Mouse (Mus musculus): ENCODE data around the gene Tmem25. TPM values are rescaled to one million over a fixed set of nuclear protein-coding genes. Genes with fewer than 3 reads are reported as not detected.
"Not testable (repeated sequence)": the region's sequence is repeated elsewhere in the genome, so short reads cannot be mapped to it uniquely, and the experiment has no call there.

Gene Tmem25
- total and polyA plus RNA-seq, 3 experiments: 0.08 to 0.27 TPM; not detected in 1

DNA sequence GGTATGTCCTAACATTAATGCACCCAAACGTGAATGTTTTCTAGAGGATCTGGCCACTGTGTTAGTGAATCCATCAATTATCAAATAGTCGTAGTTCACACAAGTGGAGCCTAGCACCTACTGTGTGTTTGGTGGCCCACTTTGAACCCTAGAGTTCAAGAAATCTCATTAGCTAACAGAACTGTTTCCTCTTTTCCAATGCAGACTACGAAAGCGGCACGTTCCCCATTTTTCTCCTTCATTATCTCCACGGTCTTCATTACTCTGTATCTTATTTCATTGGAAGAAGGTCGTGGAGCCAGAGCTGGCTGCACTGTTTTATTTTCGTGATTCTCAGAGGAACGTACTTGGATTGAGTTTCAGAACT lies 834 bp upstream of the Tmem25 start:
- Histone ChIP-seq H3K4me1 (ENCODE audit: insufficient read depth, low read depth, low read length) (peaks cover 26% of the 10 kb centered on the region), H3K36me3 (replicated peaks) (peaks cover 10% of the 10 kb centered on the region), H3K4me3 (ENCODE audit: low read depth, low read length) (peak overlapping the region; percentile 76), H3K27me3 (ENCODE audit: insufficient read depth, low read length) (peaks cover 44% of the 10 kb centered on the region), H3K9me3 (replicated peaks) (no peaks in the 10 kb centered on the region)
- no peak for TF ChIP-seq CTCF (IDR thresholded peaks at IDR 0.05; ENCODE audit: low read depth, low read length)
- no peak for TF ChIP-seq TAL1 (conservative IDR thresholded peaks at IDR 0.05; ENCODE audit: low read depth, low read length)
- no peak for TF ChIP-seq GATA2 (IDR thresholded peaks at IDR 0.05; ENCODE audit: borderline replicate concordance, low read depth, low read length)
- TF ChIP-seq POLR2AphosphoS5 (IDR thresholded peaks at IDR 0.05; ENCODE audit: insufficient replicate concordance, low read depth, low read length): no peak
- no peak for TF ChIP-seq GATA1 (IDR thresholded peaks at IDR 0.05; ENCODE audit: borderline replicate concordance, low read length)
- DNase-seq (ENCODE audit: low spot score) (no peak), ATAC-seq (ENCODE audit: extremely low read depth, insufficient number of reproducible peaks, low FRiP score, poor library complexity, severe bottlenecking) (no peak)

DNA sequence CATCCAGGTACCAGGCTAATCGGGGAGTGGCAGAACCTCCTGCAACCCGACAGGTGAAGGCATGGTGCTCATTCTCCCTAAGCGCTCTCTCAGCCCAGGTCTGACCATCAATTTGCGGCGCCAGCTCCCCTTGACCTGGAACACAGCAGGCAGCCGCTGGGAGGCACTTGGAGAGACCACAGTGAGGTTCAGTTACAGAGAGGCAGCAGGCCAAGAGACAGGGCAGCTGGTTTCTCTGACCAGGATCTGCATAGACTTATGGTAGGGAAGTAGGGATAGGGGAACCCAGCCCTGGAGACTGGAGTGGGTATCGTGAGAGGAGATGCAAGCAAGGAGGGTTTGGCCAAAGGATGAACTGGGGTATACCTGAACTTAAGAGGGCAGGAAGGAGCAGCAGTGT lies 809 bp downstream of the Tmem25 start:
- peaks cover 52% of the 10 kb centered on the region for H3K27me3 ChIP-seq (ENCODE audit: insufficient read depth, low read length)
- no peak overlapping the region; the same call in 1 of the 2 replicates for H3K4me3 ChIP-seq (ENCODE audit: low read depth, low read length)
- ATAC-seq (ENCODE audit: extremely low read depth, insufficient number of reproducible peaks, low FRiP score, poor library complexity, severe bottlenecking): no peak
- DNase-seq (ENCODE audit: low spot score): no peak
- peaks cover 26% of the 10 kb centered on the region for H3K4me1 ChIP-seq (ENCODE audit: insufficient read depth, low read depth, low read length)
- peaks cover 3% of the 10 kb centered on the region for H3K36me3 ChIP-seq (replicated peaks)
- no peaks in the 10 kb centered on the region for H3K9me3 ChIP-seq (replicated peaks)
- TF ChIP-seq GATA1 (IDR thresholded peaks at IDR 0.05; ENCODE audit: borderline replicate concordance, low read length) (no peak), POLR2AphosphoS5 (IDR thresholded peaks at IDR 0.05; ENCODE audit: insufficient replicate concordance, low read depth, low read length) (no peak)

DNA sequence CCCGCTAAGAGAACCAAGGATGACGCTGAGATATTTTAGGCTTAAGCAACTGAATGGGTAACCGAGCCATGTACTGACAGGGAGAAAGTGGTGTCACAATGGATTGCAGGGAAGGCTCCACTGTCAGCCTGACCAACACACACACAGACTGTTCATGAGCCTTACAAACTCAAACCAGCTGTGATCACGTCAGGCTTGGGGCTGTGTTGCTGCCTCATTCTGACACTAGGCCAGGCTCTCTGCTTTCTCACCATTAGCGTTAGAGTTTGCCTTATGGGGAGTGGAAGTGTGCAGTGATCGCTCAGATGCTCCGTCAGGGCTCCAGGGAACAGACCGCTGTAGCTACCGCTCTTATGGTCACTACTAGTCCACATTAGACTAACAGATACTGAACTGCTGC lies 6.3 kb downstream of the Tmem25 start:
- TF ChIP-seq TAL1 (conservative IDR thresholded peaks at IDR 0.05; ENCODE audit: low read depth, low read length) (no peak), GATA1 (IDR thresholded peaks at IDR 0.05; ENCODE audit: borderline replicate concordance, low read length) (no peak), GATA2 (IDR thresholded peaks at IDR 0.05; ENCODE audit: borderline replicate concordance, low read depth, low read length) (no peak), POLR2AphosphoS5 (IDR thresholded peaks at IDR 0.05; ENCODE audit: insufficient replicate concordance, low read depth, low read length) (no peak), CTCF (IDR thresholded peaks at IDR 0.05; ENCODE audit: low read depth, low read length) (no peak)
- H3K9me3 ChIP-seq (replicated peaks): no peaks in the 10 kb centered on the region
- H3K36me3 ChIP-seq (replicated peaks): peaks cover 37% of the 10 kb centered on the region
- ATAC-seq (ENCODE audit: extremely low read depth, insufficient number of reproducible peaks, low FRiP score, poor library complexity, severe bottlenecking): no peak
- H3K4me3 ChIP-seq (ENCODE audit: low read depth, low read length): no peak overlapping the region
- H3K4me1 ChIP-seq (ENCODE audit: insufficient read depth, low read depth, low read length): no peaks in the 10 kb centered on the region
- no peak for DNase-seq (ENCODE audit: low spot score)
- H3K27me3 ChIP-seq (ENCODE audit: insufficient read depth, low read length): peaks cover 26% of the 10 kb centered on the region

DNA sequence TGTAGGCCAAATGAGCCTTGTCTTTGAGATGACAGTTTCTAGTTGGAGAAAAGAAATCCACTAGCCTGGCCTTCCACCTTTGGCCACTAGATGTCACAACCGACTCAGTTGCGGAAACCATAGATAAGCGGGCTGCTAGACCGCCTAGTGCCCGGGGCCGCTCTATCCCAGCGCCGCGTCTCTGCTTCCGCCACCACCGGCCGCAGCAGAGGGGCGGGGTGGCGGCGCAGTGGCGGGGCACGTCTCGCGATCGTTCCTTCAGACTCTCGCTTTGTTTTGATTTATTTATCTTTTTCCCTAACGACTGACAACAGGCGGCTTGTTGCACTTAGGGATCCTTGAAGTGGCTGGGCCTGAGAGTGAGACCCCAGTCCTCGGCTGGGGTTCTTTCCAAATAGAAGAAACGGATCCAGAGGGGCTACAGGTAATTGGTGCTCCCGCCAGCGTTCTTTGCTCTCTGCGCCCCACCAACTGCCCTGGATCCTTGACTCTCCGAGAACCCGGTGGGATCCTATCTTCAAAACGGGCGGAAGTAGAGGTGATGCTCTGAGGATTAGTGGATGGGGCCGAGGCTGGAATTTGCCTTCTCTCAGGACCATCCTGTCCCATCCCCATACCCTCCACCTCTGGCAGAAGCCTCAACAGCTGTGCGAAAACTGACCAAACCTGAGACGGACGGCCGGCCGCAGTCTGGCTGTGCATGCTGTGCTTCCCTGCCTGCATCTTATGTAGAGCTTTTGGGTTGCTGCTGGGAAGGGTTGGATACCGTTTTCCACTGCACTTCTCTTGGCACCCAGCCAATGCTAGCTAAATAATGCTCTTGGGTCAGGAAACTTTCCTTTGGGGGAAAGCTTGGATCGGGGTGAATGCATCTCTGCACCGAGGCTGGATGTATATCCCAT lies 26.1 kb downstream of the Tmem25 start:
- H3K27me3 ChIP-seq (ENCODE audit: insufficient read depth, low read length): no peaks in the 10 kb centered on the region
- H3K36me3 ChIP-seq (replicated peaks): peaks cover 9% of the 10 kb centered on the region
- no peaks in the 10 kb centered on the region for H3K9me3 ChIP-seq (replicated peaks)
- H3K4me3 ChIP-seq (ENCODE audit: low read depth, low read length): peak overlapping the region; percentile 79
- peak; percentile 81 for TF ChIP-seq CTCF (IDR thresholded peaks at IDR 0.05; ENCODE audit: low read depth, low read length)
- TF ChIP-seq TAL1 (conservative IDR thresholded peaks at IDR 0.05; ENCODE audit: low read depth, low read length): no peak
- DNase-seq (ENCODE audit: low spot score): peak; percentile 86
- peaks cover 21% of the 10 kb centered on the region for H3K4me1 ChIP-seq (ENCODE audit: insufficient read depth, low read depth, low read length)
- ATAC-seq (ENCODE audit: extremely low read depth, insufficient number of reproducible peaks, low FRiP score, poor library complexity, severe bottlenecking): peak; percentile 99

DNA sequence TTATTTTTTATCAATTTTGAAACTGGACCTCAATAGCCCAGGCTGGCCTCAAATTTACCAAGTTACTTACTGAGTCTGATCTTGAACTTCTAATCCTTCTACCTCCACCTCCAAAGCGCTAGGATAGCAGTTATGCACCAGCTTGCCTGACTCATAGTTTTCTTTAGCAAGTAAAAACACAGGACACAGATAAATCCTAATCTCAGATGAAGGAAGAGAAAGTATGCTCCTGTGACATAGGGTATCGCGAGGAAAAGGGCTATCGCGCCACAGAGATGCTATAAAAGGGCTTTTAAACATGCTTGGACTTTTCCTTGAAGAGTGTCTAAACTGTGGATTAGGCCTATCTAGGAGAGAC lies 26.7 kb downstream of the Tmem25 start:
- no peaks in the 10 kb centered on the region for H3K27me3 ChIP-seq (ENCODE audit: insufficient read depth, low read length)
- DNase-seq (ENCODE audit: low spot score) (no peak), ATAC-seq (ENCODE audit: extremely low read depth, insufficient number of reproducible peaks, low FRiP score, poor library complexity, severe bottlenecking) (no peak)
- peak overlapping the region; percentile 79; the same call in 1 of the 2 replicates for H3K4me3 ChIP-seq (ENCODE audit: low read depth, low read length)
- H3K4me1 ChIP-seq (ENCODE audit: insufficient read depth, low read depth, low read length): peaks cover 21% of the 10 kb centered on the region
- H3K36me3 ChIP-seq (replicated peaks): peaks cover 9% of the 10 kb centered on the region
- no peaks in the 10 kb centered on the region for H3K9me3 ChIP-seq (replicated peaks)
- TF ChIP-seq POLR2AphosphoS5 (IDR thresholded peaks at IDR 0.05; ENCODE audit: insufficient replicate concordance, low read depth, low read length): no peak
- no peak for TF ChIP-seq CTCF (IDR thresholded peaks at IDR 0.05; ENCODE audit: low read depth, low read length)
- TF ChIP-seq TAL1 (conservative IDR thresholded peaks at IDR 0.05; ENCODE audit: low read depth, low read length): no peak
- TF ChIP-seq GATA2 (IDR thresholded peaks at IDR 0.05; ENCODE audit: borderline replicate concordance, low read depth, low read length): no peak
- no peak for TF ChIP-seq GATA1 (IDR thresholded peaks at IDR 0.05; ENCODE audit: borderline replicate concordance, low read length)

- ATAC-seq (ENCODE audit: extremely low read depth, insufficient number of reproducible peaks, low FRiP score, poor library complexity, severe bottlenecking) (no peak), DNase-seq (ENCODE audit: low spot score) (no peak)
- Histone ChIP-seq H3K9me3 (replicated peaks) (no peaks in the 10 kb centered on the region), H3K4me3 (ENCODE audit: low read depth, low read length) (no peak overlapping the region), H3K27me3 (ENCODE audit: insufficient read depth, low read length) (no peaks in the 10 kb centered on the region), H3K4me1 (ENCODE audit: insufficient read depth, low read depth, low read length) (peaks cover 21% of the 10 kb centered on the region), H3K36me3 (replicated peaks) (peaks cover 6% of the 10 kb centered on the region)
- TF ChIP-seq POLR2AphosphoS5 (IDR thresholded peaks at IDR 0.05; ENCODE audit: insufficient replicate concordance, low read depth, low read length): no peak
- TF ChIP-seq GATA1 (IDR thresholded peaks at IDR 0.05; ENCODE audit: borderline replicate concordance, low read length): no peak
- TF ChIP-seq CTCF (IDR thresholded peaks at IDR 0.05; ENCODE audit: low read depth, low read length): no peak
- TF ChIP-seq TAL1 (conservative IDR thresholded peaks at IDR 0.05; ENCODE audit: low read depth, low read length): no peak
- TF ChIP-seq GATA2 (IDR thresholded peaks at IDR 0.05; ENCODE audit: borderline replicate concordance, low read depth, low read length): no peak
These were observed 27.7 kb downstream of the Tmem25 start for GRCm38 (mm10) chr9:44771376-44771775.

- not testable (repeated sequence) for H3K27me3 ChIP-seq (ENCODE audit: insufficient read depth, low read length); ATAC-seq (ENCODE audit: extremely low read depth, insufficient number of reproducible peaks, low FRiP score, poor library complexity, severe bottlenecking); H3K9me3 ChIP-seq (replicated peaks); DNase-seq (ENCODE audit: low spot score)
- peak overlapping the region; percentile 93 for H3K4me3 ChIP-seq (ENCODE audit: low read depth, low read length)
- H3K4me1 ChIP-seq (ENCODE audit: insufficient read depth, low read depth, low read length): peaks cover 23% of the 10 kb centered on the region
- H3K36me3 ChIP-seq (replicated peaks): peaks cover 13% of the 10 kb centered on the region
These were observed 31.1 kb downstream of the Tmem25 start for GRCm38 (mm10) chr9:44768029-44768394.

Data from G1E (cell line).